In genomic region chr4:114406355-114407101, GRCm38 (mm10) we compare ENCODE assay signal across 8 mouse cellular contexts. TPM values are rescaled to one million over a fixed set of nuclear protein-coding genes. Genes with fewer than 3 reads are reported as not detected.
DNase-seq lines count a peak whose midpoint lies in the region; ATAC-seq and TF ChIP-seq lines count a peak whose summit lies in the region.

TSS of gene Trabd2b (plus strand) at chr4:114406724.

- no peaks in the 10 kb centered on the region for H3K4me1 ChIP-seq in erythroblast, embryonic 14.5 days (ENCODE audit: control insufficient read depth)
- H3K4me1 ChIP-seq in ES-E14 (ENCODE audit: control insufficient read depth in 2 of 2, insufficient read depth in 2 of 2, low read length in 2 of 2, poor library complexity in 1 of 2): no peaks in the 10 kb centered on the region
- peaks cover 25% of the 10 kb centered on the region for H3K4me1 ChIP-seq in forebrain, embryonic 13.5 days
- peaks cover 9% of the 10 kb centered on the region; the same call in 1 of the 2 replicates for H3K4me1 ChIP-seq in hindbrain, postnatal 0 days (ENCODE audit: insufficient read depth, low read length)
- H3K4me1 ChIP-seq in liver, embryonic 15.5 days (replicated peaks): peaks cover 6% of the 10 kb centered on the region; the same call in 1 of the 2 replicates
- peaks cover 5% of the 10 kb centered on the region for H3K4me1 ChIP-seq in testis, adult 2 months (ENCODE audit: control insufficient read depth, insufficient read depth, low read length)

- in situ Hi-C loops in ES-E14 (cut with MboI; ENCODE audit: low sequenced_read_pairs in 2 of 2, unreplicated experiment in 2 of 2): loop anchor here in 1 of 2 experiments (25.0 kb wide), 1 partner anchor 506 kb away; the partner anchor contains the start of gene Foxd2

- WGBS in forebrain, embryonic 13.5 days: under 1% methylated on average over 42 of the region's 61 CpGs
- 2% methylated on average over 51 of the region's 61 CpGs for WGBS in hindbrain, postnatal 0 days
- whole genome bisulfite sequencing in liver, embryonic 15.5 days (ENCODE audit: insufficient replicate concordance): under 1% methylated on average over 61 of the region's 61 CpGs

- no peak for ATAC-seq in erythroblast, adult 5-6 weeks (replicated peaks; ENCODE audit: low FRiP score, poor library complexity, severe bottlenecking)
- ATAC-seq in forebrain, embryonic 13.5 days: peak; percentile 66
- ATAC-seq in hindbrain, postnatal 0 days: peak; percentile 40
- peak; percentile 15; the same call in 1 of the 2 replicates for ATAC-seq in liver, embryonic 15.5 days (ENCODE audit: insufficient read depth)

- TF ChIP-seq CTCF in hindbrain, postnatal 0 days (IDR thresholded peaks at IDR 0.05; ENCODE audit: low read depth): no peak
- no peak for TF ChIP-seq CTCF in testis, adult 2 months (IDR thresholded peaks at IDR 0.05; ENCODE audit: control insufficient read depth, insufficient read depth, insufficient replicate concordance, low read depth, low read length)

- H3K9ac ChIP-seq in ES-E14 (ENCODE audit: insufficient read depth, low read depth, low read length, poor library complexity, severe bottlenecking): peak within 1 kb of the TSS; percentile 71
- peak within 1 kb of the TSS; percentile 73 for H3K9ac ChIP-seq in forebrain, embryonic 13.5 days
- H3K9ac ChIP-seq in hindbrain, postnatal 0 days (replicated peaks; ENCODE audit: low read length): peak within 1 kb of the TSS; percentile 40
- no peak within 1 kb of the TSS for H3K9ac ChIP-seq in liver, embryonic 15.5 days

- no peak within 1 kb of the TSS for H3K27ac ChIP-seq in ES-E14 (ENCODE audit: insufficient read depth, low read depth, low read length, poor library complexity, severe bottlenecking)
- peak within 1 kb of the TSS; percentile 59 for H3K27ac ChIP-seq in forebrain, embryonic 13.5 days
- peak within 1 kb of the TSS; percentile 59 for H3K27ac ChIP-seq in hindbrain, postnatal 0 days
- H3K27ac ChIP-seq in liver, embryonic 15.5 days (replicated peaks): no peak within 1 kb of the TSS
- H3K27ac ChIP-seq in testis, adult 2 months (ENCODE audit: control insufficient read depth, insufficient read depth, low read depth, low read length): no peak within 1 kb of the TSS

- H3K27me3 ChIP-seq in erythroblast, embryonic 14.5 days (ENCODE audit: control insufficient read depth): peaks cover 43% of the 10 kb centered on the region
- H3K27me3 ChIP-seq in forebrain, embryonic 13.5 days: peaks cover 28% of the 10 kb centered on the region
- 0 out of 2 replicates have a peak, but pooled peaks cover 5% of the 10 kb centered on the region for H3K27me3 ChIP-seq in hindbrain, postnatal 0 days (ENCODE audit: insufficient read depth, low read length)
- H3K27me3 ChIP-seq in liver, embryonic 15.5 days: peaks cover 68% of the 10 kb centered on the region
- no peaks in the 10 kb centered on the region for H3K27me3 ChIP-seq in testis, adult 2 months (ENCODE audit: control insufficient read depth, insufficient read depth, low read length)

- no peaks in the 10 kb centered on the region for H3K9me3 ChIP-seq in erythroblast, embryonic 14.5 days (ENCODE audit: control insufficient read depth, low read length)
- no peaks in the 10 kb centered on the region for H3K9me3 ChIP-seq in ES-E14 (ENCODE audit: control insufficient read depth, insufficient read depth, low read depth, low read length)
- H3K9me3 ChIP-seq in forebrain, embryonic 13.5 days (replicated peaks): no peaks in the 10 kb centered on the region
- H3K9me3 ChIP-seq in hindbrain, postnatal 0 days (ENCODE audit: low read length): no peaks in the 10 kb centered on the region
- H3K9me3 ChIP-seq in liver, embryonic 15.5 days (replicated peaks): no peaks in the 10 kb centered on the region

- TF ChIP-seq POLR2A in testis, adult 2 months (IDR thresholded peaks at IDR 0.05; ENCODE audit: control insufficient read depth, low read depth, low read length): no peak

- peak within 1 kb of the TSS; percentile 18 for H3K4me3 ChIP-seq in erythroblast, embryonic 14.5 days (replicated peaks)
- peak within 1 kb of the TSS; percentile 74 to 81 for H3K4me3 ChIP-seq in ES-E14 (ENCODE audit: insufficient read depth in 1 of 2, low read depth in 1 of 2, low read length in 2 of 2, poor library complexity in 1 of 2, severe bottlenecking in 1 of 2)
- peak within 1 kb of the TSS; percentile 73 for H3K4me3 ChIP-seq in forebrain, embryonic 13.5 days
- peak within 1 kb of the TSS; percentile 54 for H3K4me3 ChIP-seq in hindbrain, postnatal 0 days (ENCODE audit: low read length)
- peak within 1 kb of the TSS; percentile 52 for H3K4me3 ChIP-seq in liver, embryonic 15.5 days (replicated peaks)
- peak within 1 kb of the TSS; percentile 79 for H3K4me3 ChIP-seq in testis, adult 2 months (ENCODE audit: control insufficient read depth, low read depth, low read length)

- DNase-seq in ES-E14 (ENCODE audit: low read depth, low spot score): no peak
- DNase-seq in hindbrain, postnatal 0 days (ENCODE audit: low spot score): no peak
- DNase-seq in layer of hippocampus, adult 9-10 months (ENCODE audit: low spot score): no peak

- peak within 1 kb of the TSS; percentile 98 for H3K4me2 ChIP-seq in forebrain, embryonic 13.5 days
- H3K4me2 ChIP-seq in hindbrain, postnatal 0 days (ENCODE audit: low read depth, low read length): peak within 1 kb of the TSS; percentile 99
- peak within 1 kb of the TSS; percentile 71 for H3K4me2 ChIP-seq in liver, embryonic 15.5 days

- H3K36me3 ChIP-seq in erythroblast, embryonic 14.5 days (ENCODE audit: control insufficient read depth): no peaks in the 10 kb centered on the region
- H3K36me3 ChIP-seq in ES-E14 (ENCODE audit: control insufficient read depth, insufficient read depth, low read length, poor library complexity, severe bottlenecking): no peaks in the 10 kb centered on the region
- H3K36me3 ChIP-seq in forebrain, embryonic 13.5 days (ENCODE audit: poor library complexity, severe bottlenecking): no peaks in the 10 kb centered on the region
- no peaks in the 10 kb centered on the region for H3K36me3 ChIP-seq in hindbrain, postnatal 0 days (ENCODE audit: insufficient read depth, low read length)
- no peaks in the 10 kb centered on the region for H3K36me3 ChIP-seq in liver, embryonic 15.5 days (replicated peaks)
- H3K36me3 ChIP-seq in testis, adult 2 months (ENCODE audit: control insufficient read depth, insufficient read depth, low read length): no peaks in the 10 kb centered on the region

TF ChIP-seq in ES-E14, 5 proteins besides CTCF, POLR2A, EP300 and RAD21:
- TF ChIP-seq ZNF384 (IDR thresholded peaks at IDR 0.05; ENCODE audit: low read depth, low read length) (no peak), HCFC1 (IDR thresholded peaks at IDR 0.05; ENCODE audit: borderline replicate concordance, insufficient read depth, low read length) (no peak), CHD2 (IDR thresholded peaks at IDR 0.05; ENCODE audit: low read depth, low read length) (no peak), MAFK (IDR thresholded peaks at IDR 0.05; ENCODE audit: insufficient read depth, low read depth, low read length) (no peak)

RNA-seq across cellular contexts. Expression of gene Trabd2b, which starts in this region (rescaled TPM):
- not detected in 2 replicates for polyA plus RNA-seq in erythroblast, embryonic 14.5 days (2012)
- total RNA-seq in erythroblast, adult 5-6 weeks (2015; ENCODE audit: low replicate concordance): not detected in 2 replicates
- total RNA-seq in erythroblast, adult 5-6 weeks (2017; ENCODE audit: low replicate concordance): not detected in 2 replicates
- 0.11 and 0.31 TPM in 2 replicates for total RNA-seq in ES-E14 (2012; rRNA removed)
- 0.27 and 0.39 TPM in 2 replicates for polyA plus RNA-seq in forebrain, embryonic 13.5 days (2015; fragmentation: Nextera tagmentation; extraction: Ambion mirVana)
- 1.5 and 1.8 TPM in 2 replicates for total RNA-seq in hindbrain, postnatal 0 days (2014; rRNA removed)
- 0.59 and 0.65 TPM in 2 replicates for polyA plus RNA-seq in hindbrain, postnatal 0 days (2015; fragmentation: Nextera tagmentation; extraction: Ambion mirVana)
- polyA plus RNA-seq in liver, embryonic 15.5 days (2015; fragmentation: Nextera tagmentation; extraction: Ambion mirVana): 0.08 and 0.16 TPM in 2 replicates
- 1.6 and 2.1 TPM in 2 replicates for polyA plus RNA-seq in testis, adult 2 months (2012; rRNA removed)

Comparison
In these comparisons a context has a peak if more than half of its experiments do, and no peak if none do; other contexts are left out.
1. Peak in ATAC-seq, H3K4me3 ChIP-seq, H3K27ac ChIP-seq, H3K9ac ChIP-seq and H3K4me2 ChIP-seq in forebrain, embryonic 13.5 days; RNA of the gene not detected or under 1 TPM.
2. Peak in ATAC-seq, H3K4me3 ChIP-seq and H3K4me2 ChIP-seq in liver, embryonic 15.5 days; RNA of the gene not detected or under 1 TPM.
3. H3K4me3 ChIP-seq: peak in every context shown above with its lines; median percentile 79 in testis, adult 2 months; 78 in ES-E14; 73 in forebrain, embryonic 13.5 days; 54 in hindbrain, postnatal 0 days; 52 in liver, embryonic 15.5 days; 18 in erythroblast, embryonic 14.5 days.